Mouse (Mus musculus): ENCODE data around the gene Bicral. TPM values are rescaled to one million over a fixed set of nuclear protein-coding genes. Genes with fewer than 3 reads are reported as not detected.

The Bicral gene
- polyA plus RNA-seq, 1 experiment, result 1.8 TPM

- Histone ChIP-seq H3K27me3 (replicated peaks) (peaks cover 8% of the 10 kb centered on the region), H3K36me3 (replicated peaks; ENCODE audit: low read length) (no peaks in the 10 kb centered on the region), H3K9me3 (no peaks in the 10 kb centered on the region)
Measured at GRCm38 (mm10) chr17:46786952-46787351, 71.3 kb downstream of the Bicral start.

GRCm38 (mm10) chr17:46783222-46783565 lies 75.1 kb downstream of the Bicral start:
- TF ChIP-seq GATA1 (IDR thresholded peaks at IDR 0.05; ENCODE audit: borderline replicate concordance, low read length) (no peak), FLI1 (IDR thresholded peaks at IDR 0.05; ENCODE audit: low read length) (no peak)
- H3K9me3 ChIP-seq, result no peaks in the 10 kb centered on the region
- peak overlapping the region; percentile 94 for H3K4me3 ChIP-seq (replicated peaks)
- H3K4me1 ChIP-seq, result peaks cover 20% of the 10 kb centered on the region
- H3K36me3 ChIP-seq (replicated peaks; ENCODE audit: low read length), result peaks cover 25% of the 10 kb centered on the region
- no peaks in the 10 kb centered on the region for H3K27me3 ChIP-seq (replicated peaks)

More at GRCm38 (mm10) chr17:46786952-46787351, 71.3 kb downstream of the Bicral start:
- TF ChIP-seq GATA1 (IDR thresholded peaks at IDR 0.05; ENCODE audit: borderline replicate concordance, low read length) (no peak), FLI1 (IDR thresholded peaks at IDR 0.05; ENCODE audit: low read length) (no peak)
- H3K4me3 ChIP-seq (replicated peaks), result no peak overlapping the region
- peaks cover 12% of the 10 kb centered on the region for H3K4me1 ChIP-seq

DNA sequence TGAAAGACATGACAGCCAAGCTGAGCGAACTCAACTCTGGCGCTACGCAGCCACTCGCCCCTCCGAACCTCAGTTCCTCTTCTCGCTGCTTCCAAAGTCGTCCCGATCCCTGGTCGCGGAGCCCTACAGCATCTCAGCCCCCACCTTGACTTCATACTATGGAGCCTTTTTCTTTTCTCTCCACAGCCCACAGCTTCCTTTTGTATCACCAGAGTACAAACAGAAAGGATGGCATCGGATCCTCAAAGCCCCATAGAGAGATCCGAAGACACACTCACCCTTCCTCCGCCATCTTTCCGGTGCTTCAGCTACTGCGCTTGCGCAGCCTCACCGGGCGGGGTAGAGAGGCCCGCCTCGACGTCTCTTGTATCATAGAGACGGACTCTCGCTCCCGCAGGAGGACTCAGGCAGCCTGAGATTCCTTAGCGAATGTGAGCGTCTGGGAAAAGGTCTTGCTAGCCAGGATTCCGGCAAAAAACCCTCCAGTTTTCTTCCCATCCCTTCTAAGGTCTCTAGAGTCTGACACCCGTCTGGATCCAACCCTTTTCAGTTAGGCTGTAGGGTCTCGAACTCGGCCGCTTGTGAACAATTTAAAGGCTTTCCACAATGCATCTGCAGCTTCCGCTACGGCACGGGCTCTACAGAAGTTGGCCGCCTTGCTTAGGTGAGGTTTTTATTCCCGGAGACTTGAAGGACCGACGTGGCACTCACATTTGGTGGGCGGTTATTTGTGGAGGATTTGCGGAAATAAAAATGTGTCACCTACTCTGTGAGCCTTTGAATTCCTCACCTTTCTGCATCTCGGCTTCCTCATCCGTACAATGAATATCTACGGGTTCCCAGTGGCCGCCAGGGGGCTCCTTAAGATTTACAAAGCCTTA lies 75.7 kb downstream of the Bicral start, which contains the start of gene Rpl7l1:
Gene Rpl7l1, minus strand, starts transcription at position 332 of the 881 bp plus-strand sequence.
- Histone ChIP-seq H3K27me3 (replicated peaks) (no peaks in the 10 kb centered on the region), H3K36me3 (replicated peaks; ENCODE audit: low read length) (peaks cover 31% of the 10 kb centered on the region), H3K9me3 (no peaks in the 10 kb centered on the region), H3K4me3 (replicated peaks) (peak within 1 kb of the TSS; percentile 94), H3K4me1 (peaks cover 20% of the 10 kb centered on the region)
- TF ChIP-seq GATA1 (IDR thresholded peaks at IDR 0.05; ENCODE audit: borderline replicate concordance, low read length) (no peak), FLI1 (IDR thresholded peaks at IDR 0.05; ENCODE audit: low read length) (no peak)

DNA sequence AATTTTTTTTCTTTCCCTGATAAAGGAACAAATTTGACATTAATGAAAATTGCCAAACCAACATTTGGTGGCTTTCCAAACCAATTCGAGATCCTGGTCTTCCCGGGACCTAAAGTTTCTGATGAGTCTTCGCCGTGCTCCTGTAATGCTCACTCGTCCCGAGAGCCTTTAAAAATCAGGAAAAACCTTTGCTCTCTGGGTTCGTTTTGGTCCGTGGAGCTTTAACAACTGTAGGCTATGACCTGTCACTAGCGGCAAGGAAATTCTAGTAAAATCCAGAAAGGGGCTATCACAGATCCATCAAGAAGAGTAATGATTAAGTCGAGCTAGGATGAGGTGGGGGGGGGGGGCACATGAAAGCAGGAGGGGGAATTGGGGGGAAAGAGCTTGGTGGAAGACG lies 76.4 kb downstream of the Bicral start:
- TF ChIP-seq GATA1 (IDR thresholded peaks at IDR 0.05; ENCODE audit: borderline replicate concordance, low read length) (no peak), FLI1 (IDR thresholded peaks at IDR 0.05; ENCODE audit: low read length) (no peak)
- Histone ChIP-seq H3K36me3 (replicated peaks; ENCODE audit: low read length) (peaks cover 36% of the 10 kb centered on the region), H3K4me3 (replicated peaks) (peak overlapping the region; percentile 94), H3K27me3 (replicated peaks) (no peaks in the 10 kb centered on the region), H3K4me1 (peaks cover 17% of the 10 kb centered on the region), H3K9me3 (no peaks in the 10 kb centered on the region)

GRCm38 (mm10) chr17:46776087-46776486 lies 82.2 kb downstream of the Bicral start:
- TF ChIP-seq GATA1 (IDR thresholded peaks at IDR 0.05; ENCODE audit: borderline replicate concordance, low read length), result no peak
- peaks cover 62% of the 10 kb centered on the region for H3K36me3 ChIP-seq (replicated peaks; ENCODE audit: low read length)
- no peaks in the 10 kb centered on the region for H3K27me3 ChIP-seq (replicated peaks)
- no peaks in the 10 kb centered on the region for H3K9me3 ChIP-seq
- H3K4me1 ChIP-seq, result peaks cover 44% of the 10 kb centered on the region
- no peak overlapping the region for H3K4me3 ChIP-seq (replicated peaks)

GRCm38 (mm10) chr17:46775070-46775469 lies 83.2 kb downstream of the Bicral start:
- H3K4me1 ChIP-seq, result peaks cover 40% of the 10 kb centered on the region
- H3K36me3 ChIP-seq (replicated peaks; ENCODE audit: low read length), result peaks cover 55% of the 10 kb centered on the region
- no peaks in the 10 kb centered on the region for H3K27me3 ChIP-seq (replicated peaks)

DNA sequence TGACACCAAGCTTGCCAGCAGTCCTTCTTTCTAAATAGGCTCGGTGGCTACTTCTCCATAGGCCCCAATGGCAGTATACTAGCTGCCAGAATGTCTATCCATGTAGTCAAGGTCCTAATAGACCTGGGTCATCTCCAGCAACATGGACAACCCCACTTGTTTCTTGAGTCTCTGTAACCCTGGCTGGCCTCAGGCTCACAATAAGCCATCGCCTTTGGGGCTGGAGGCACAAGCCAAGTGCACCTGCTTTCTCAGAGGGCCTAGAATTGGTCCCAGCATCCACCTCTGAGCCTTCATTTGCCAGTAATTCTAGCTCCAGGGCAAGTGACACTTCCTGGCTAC lies 84.2 kb downstream of the Bicral start:
- Histone ChIP-seq H3K36me3 (replicated peaks; ENCODE audit: low read length) (peaks cover 47% of the 10 kb centered on the region), H3K4me1 (peaks cover 36% of the 10 kb centered on the region), H3K4me3 (replicated peaks) (peak overlapping the region; percentile 9), H3K27me3 (replicated peaks) (no peaks in the 10 kb centered on the region), H3K9me3 (no peaks in the 10 kb centered on the region)
- TF ChIP-seq GATA1 (IDR thresholded peaks at IDR 0.05; ENCODE audit: borderline replicate concordance, low read length), result no peak
- no peak for TF ChIP-seq FLI1 (IDR thresholded peaks at IDR 0.05; ENCODE audit: low read length)

More at GRCm38 (mm10) chr17:46775070-46775469, 83.2 kb downstream of the Bicral start:
- TF ChIP-seq FLI1 (IDR thresholded peaks at IDR 0.05; ENCODE audit: low read length) (no peak), GATA1 (IDR thresholded peaks at IDR 0.05; ENCODE audit: borderline replicate concordance, low read length) (no peak)
- no peaks in the 10 kb centered on the region for H3K9me3 ChIP-seq
- no peak overlapping the region for H3K4me3 ChIP-seq (replicated peaks)

DNA sequence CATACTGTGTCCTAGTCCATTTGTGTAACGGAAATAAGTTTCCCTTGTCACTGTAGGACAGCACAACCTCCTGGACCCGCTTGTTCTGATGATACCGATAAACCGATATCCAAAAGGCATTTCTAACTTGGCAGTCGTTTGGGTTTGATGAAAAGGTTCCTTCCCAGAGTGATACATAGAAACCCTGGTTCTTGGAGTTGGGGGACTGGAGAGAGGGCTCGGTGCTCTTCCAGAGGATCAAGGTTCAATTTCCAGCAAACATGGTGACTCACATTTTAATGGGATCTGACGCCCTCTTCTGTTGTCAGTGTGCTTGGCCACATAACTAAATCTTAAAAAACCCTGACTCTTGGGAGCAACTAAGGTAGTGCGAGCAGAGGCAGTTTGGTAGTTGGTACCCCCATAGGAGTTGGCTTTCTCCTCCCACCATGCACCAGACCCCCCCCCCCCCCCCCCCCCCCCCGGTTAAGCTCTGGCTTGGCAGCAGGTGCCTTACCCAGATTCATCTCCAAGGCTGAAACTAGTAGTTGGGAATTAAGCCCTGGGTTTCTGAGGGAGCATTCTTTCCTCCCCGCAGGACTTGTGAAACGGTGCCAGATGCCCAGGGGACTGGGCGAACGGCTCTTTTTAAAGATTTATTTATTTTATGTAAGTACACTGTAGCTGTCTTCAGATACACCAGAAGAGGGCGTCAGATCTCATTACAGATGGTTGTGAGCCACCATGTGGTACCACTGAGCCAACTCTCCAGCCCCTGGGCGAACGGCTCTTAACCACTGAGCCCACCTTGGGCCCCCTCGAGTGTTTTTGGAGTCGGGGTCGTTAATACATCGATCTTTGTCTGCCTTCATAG lies 84.8 kb downstream of the Bicral start:
- H3K36me3 ChIP-seq (replicated peaks; ENCODE audit: low read length), result peaks cover 41% of the 10 kb centered on the region
- peaks cover 37% of the 10 kb centered on the region for H3K4me1 ChIP-seq
- no peaks in the 10 kb centered on the region for H3K9me3 ChIP-seq
- peak overlapping the region; percentile 98 for H3K4me3 ChIP-seq (replicated peaks)
- TF ChIP-seq FLI1 (IDR thresholded peaks at IDR 0.05; ENCODE audit: low read length), result no peak
- TF ChIP-seq GATA1 (IDR thresholded peaks at IDR 0.05; ENCODE audit: borderline replicate concordance, low read length), result no peak
- no peaks in the 10 kb centered on the region for H3K27me3 ChIP-seq (replicated peaks)

DNA sequence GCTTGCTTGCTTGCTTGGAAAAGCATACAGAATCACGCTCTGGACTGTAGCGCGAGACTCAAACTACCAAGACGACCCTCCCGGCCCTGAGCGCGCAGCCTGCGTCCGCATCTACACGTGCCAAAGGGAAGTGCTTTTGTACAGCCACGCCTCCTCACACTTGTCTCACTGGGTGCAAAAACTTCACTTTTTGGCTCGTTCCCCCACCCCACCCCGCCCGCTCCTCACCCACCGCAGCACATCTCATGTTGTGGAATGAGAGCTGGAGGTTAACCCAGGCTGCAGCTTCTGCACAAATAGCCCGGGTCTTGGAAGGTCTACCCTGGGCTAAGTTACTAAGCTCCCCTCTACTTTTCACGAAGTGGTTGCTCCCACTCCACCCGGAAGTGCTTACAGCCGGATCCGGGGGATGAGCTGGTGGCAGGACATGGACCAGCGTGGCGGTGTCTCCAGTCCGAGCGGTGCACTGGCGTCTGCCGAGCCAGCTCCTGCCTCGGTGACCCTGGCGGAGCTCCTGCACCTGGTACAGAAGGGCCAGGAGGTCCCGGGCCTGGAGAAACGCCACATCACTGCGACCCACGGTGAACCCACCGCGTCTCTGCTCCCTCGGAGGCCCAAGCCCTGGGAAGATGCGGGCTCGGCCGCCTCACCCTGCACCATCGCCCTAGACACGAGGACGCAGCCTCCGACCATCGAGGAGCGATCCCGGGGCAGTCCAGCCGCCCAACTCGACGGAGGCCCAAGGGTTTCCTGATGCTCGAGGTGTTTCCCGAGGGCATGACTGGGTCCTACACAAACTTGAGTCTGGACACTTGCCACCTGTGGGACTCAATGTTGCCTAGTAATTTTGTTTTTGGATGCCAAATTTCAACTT lies 85.6 kb downstream of the Bicral start, which contains the start of gene 2310039H08Rik:
Gene 2310039H08Rik, plus strand, starts transcription at position 232 of the 874 bp plus-strand sequence.
- H3K9me3 ChIP-seq, result no peaks in the 10 kb centered on the region

More for the DNA sequence above, 85.6 kb downstream of the Bicral start, which contains the start of gene 2310039H08Rik:
- TF ChIP-seq GATA1 (IDR thresholded peaks at IDR 0.05; ENCODE audit: borderline replicate concordance, low read length) (no peak), FLI1 (IDR thresholded peaks at IDR 0.05; ENCODE audit: low read length) (no peak)
- H3K36me3 ChIP-seq (replicated peaks; ENCODE audit: low read length), result peaks cover 32% of the 10 kb centered on the region
- peak within 1 kb of the TSS; percentile 98 for H3K4me3 ChIP-seq (replicated peaks)
- peaks cover 44% of the 10 kb centered on the region for H3K4me1 ChIP-seq
- no peaks in the 10 kb centered on the region for H3K27me3 ChIP-seq (replicated peaks)
